ENCODE assay signal across 1 mouse cellular context in the genomic region with DNA sequence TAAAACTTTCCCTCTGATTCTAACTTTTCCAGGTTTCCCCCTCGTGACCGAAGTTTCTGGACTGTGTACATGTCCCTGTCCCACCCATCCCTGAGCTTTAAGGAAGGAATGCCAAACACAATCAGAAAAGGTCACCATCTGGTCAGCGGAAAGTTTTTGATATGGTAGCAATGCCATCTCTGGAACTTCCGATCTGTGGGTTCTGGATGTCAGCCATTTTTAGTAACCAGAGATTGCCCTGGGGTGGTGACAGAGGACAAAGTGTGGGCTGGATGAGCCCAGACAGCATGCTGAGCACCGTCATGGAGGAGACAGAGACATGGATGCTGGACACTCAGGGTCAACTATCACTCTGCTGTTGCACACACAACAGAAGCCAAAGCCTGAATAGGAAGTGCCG.
TF ChIP-seq lines count a peak whose summit lies in the region.

No protein-coding gene starts in this region.

TF ChIP-seq in CH12.LX, 34 proteins besides CTCF, POLR2A, EP300 and RAD21:
- TF ChIP-seq BHLHE40 (IDR thresholded peaks at IDR 0.05; ENCODE audit: low read depth, low read length) (0 out of 2 replicates have a peak, but pooled peaks have one; percentile 10), ELF1 (IDR thresholded peaks at IDR 0.05; ENCODE audit: low read depth, low read length) (peak; percentile 33; the same call in 1 of the 2 replicates), MAFK (IDR thresholded peaks at IDR 0.05; ENCODE audit: insufficient replicate concordance, low read length) (no peak)
